ENCODE assay signal across 10 mouse cellular contexts in the genomic region with DNA sequence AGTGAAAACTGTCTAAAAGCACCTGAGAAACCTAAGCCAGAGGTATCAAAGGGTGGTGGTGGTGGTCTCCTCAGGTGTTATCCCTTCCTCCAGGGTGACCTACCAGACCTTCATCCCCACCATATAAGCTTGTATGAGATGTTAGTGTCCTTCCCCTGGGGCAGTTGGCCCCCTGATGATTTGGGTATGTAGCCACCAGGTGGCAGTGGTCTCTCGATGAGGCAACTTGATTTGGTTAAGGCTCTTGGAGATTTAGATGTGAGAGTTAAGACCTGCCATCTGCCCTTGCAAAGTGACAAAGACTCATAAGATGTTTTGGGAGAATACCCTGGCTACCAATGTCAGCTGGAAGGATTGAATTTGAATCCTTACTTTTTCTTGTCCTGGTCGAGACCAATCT.
DNase-seq lines count a peak whose midpoint lies in the region; ATAC-seq lines count a peak whose summit lies in the region.
"Had no signal": no experiment of that assay in that cellular context is flagged by ENCODE, and none has a peak within 500 bp of the region (broad histone marks: within the 10 kb centered on the region; RNA-seq: fewer than 3 reads in every experiment).

No protein-coding gene starts in this region.

- no peaks in the 10 kb centered on the region; the same call in 1 of the 2 replicates for H3K36me3 ChIP-seq in kidney, embryonic 14.5 days (ENCODE audit: control insufficient read depth, insufficient read depth, low read length)
- H3K36me3 ChIP-seq in forebrain, embryonic 13.5 days (ENCODE audit: poor library complexity, severe bottlenecking) = peaks cover 34% of the 10 kb centered on the region
- H3K36me3 ChIP-seq in heart, embryonic 11.5 days (ENCODE audit: control insufficient read depth, insufficient read depth, low read length) = no peaks in the 10 kb centered on the region; the same call in 1 of the 2 replicates
- H3K36me3 ChIP-seq: heart, embryonic 15.5 days had no signal

- ATAC-seq in kidney, embryonic 14.5 days (ENCODE audit: low FRiP score, low TSS enrichment) = no peak
- ATAC-seq in granulocyte monocyte progenitor cell, adult 5-6 weeks (replicated peaks; ENCODE audit: poor library complexity, severe bottlenecking) = peak; percentile 48; the same call in 1 of the 2 replicates
- ATAC-seq in forebrain, embryonic 13.5 days = no peak
- ATAC-seq in heart, embryonic 11.5 days (replicated peaks; ENCODE audit: insufficient number of reproducible peaks, low FRiP score, low TSS enrichment) = no peak

- peak; percentile 52 for DNase-seq in kidney, adult 18-20 months
- DNase-seq in urinary bladder, postnatal 14 days (ENCODE audit: low spot score) = peak; percentile 30
- DNase-seq in urinary bladder, postnatal 25 days (ENCODE audit: low spot score) = no peak
- DNase-seq in right cerebral cortex, postnatal 14 days = no peak

- no peak overlapping the region for H3K9ac ChIP-seq in kidney, embryonic 14.5 days (ENCODE audit: low read depth, low read length)
- H3K9ac ChIP-seq in forebrain, embryonic 13.5 days = no peak overlapping the region
- no peak overlapping the region for H3K9ac ChIP-seq in heart, embryonic 11.5 days (ENCODE audit: low read depth, low read length)
- H3K9ac ChIP-seq: heart, embryonic 15.5 days; limb, embryonic 15.5 days had no signal

- WGBS in kidney, embryonic 14.5 days = 78% methylated on average over 2 of the region's 2 CpGs
- 76% methylated on average over 2 of the region's 2 CpGs for whole genome bisulfite sequencing in forebrain, embryonic 13.5 days
- WGBS in heart, embryonic 11.5 days (ENCODE audit: insufficient replicate concordance) = 67% methylated on average over 2 of the region's 2 CpGs

- H3K27me3 ChIP-seq in kidney, embryonic 14.5 days (ENCODE audit: control insufficient read depth, insufficient read depth, low read length) = no peaks in the 10 kb centered on the region
- no peaks in the 10 kb centered on the region for H3K27me3 ChIP-seq in forebrain, embryonic 13.5 days
- H3K27me3 ChIP-seq in heart, embryonic 11.5 days (ENCODE audit: control insufficient read depth, insufficient read depth, low read length) = no peaks in the 10 kb centered on the region
- H3K27me3 ChIP-seq: heart, embryonic 15.5 days; limb, embryonic 15.5 days had no signal

- 0 out of 2 replicates have a peak, but pooled peaks cover 19% of the 10 kb centered on the region for H3K4me1 ChIP-seq in kidney, embryonic 14.5 days (ENCODE audit: control insufficient read depth, insufficient read depth, low read length)
- peaks cover 17% of the 10 kb centered on the region; the same call in 1 of the 2 replicates for H3K4me1 ChIP-seq in forebrain, embryonic 13.5 days
- H3K4me1 ChIP-seq in heart, embryonic 11.5 days (ENCODE audit: control insufficient read depth, insufficient read depth, low read length) = peaks cover 14% of the 10 kb centered on the region

- H3K4me3 ChIP-seq in kidney, embryonic 14.5 days (ENCODE audit: low read length) = no peak overlapping the region
- no peak overlapping the region for H3K4me3 ChIP-seq in forebrain, embryonic 13.5 days
- no peak overlapping the region for H3K4me3 ChIP-seq in heart, embryonic 11.5 days (ENCODE audit: low read depth, low read length)
- H3K4me3 ChIP-seq: heart, embryonic 15.5 days; limb, embryonic 15.5 days had no signal

- no peaks in the 10 kb centered on the region for H3K9me3 ChIP-seq in kidney, embryonic 14.5 days (ENCODE audit: control insufficient read depth, low read length)
- peaks cover 8% of the 10 kb centered on the region; the same call in 1 of the 2 replicates for H3K9me3 ChIP-seq in forebrain, embryonic 13.5 days (replicated peaks)
- no peaks in the 10 kb centered on the region for H3K9me3 ChIP-seq in heart, embryonic 11.5 days (replicated peaks; ENCODE audit: control insufficient read depth, low read length)
- H3K9me3 ChIP-seq: limb, embryonic 15.5 days had no signal

- no peak overlapping the region for H3K27ac ChIP-seq in kidney, embryonic 14.5 days (ENCODE audit: low read depth, low read length)
- H3K27ac ChIP-seq in forebrain, embryonic 13.5 days = no peak overlapping the region
- no peak overlapping the region for H3K27ac ChIP-seq in heart, embryonic 11.5 days (ENCODE audit: low read depth, low read length)
- H3K27ac ChIP-seq: heart, embryonic 15.5 days; limb, embryonic 15.5 days had no signal

- no peak overlapping the region for H3K4me2 ChIP-seq in kidney, embryonic 14.5 days (replicated peaks; ENCODE audit: low read depth, low read length)
- no peak overlapping the region for H3K4me2 ChIP-seq in forebrain, embryonic 13.5 days
- no peak overlapping the region for H3K4me2 ChIP-seq in heart, embryonic 11.5 days
- H3K4me2 ChIP-seq: heart, embryonic 15.5 days; limb, embryonic 15.5 days had no signal

Comparison
In these comparisons a context has a peak if more than half of its experiments do, and no peak if none do; other contexts are left out.
1. DNase-seq: peak in kidney, adult 18-20 months (single experiment) and urinary bladder, postnatal 14 days (single experiment); none in urinary bladder, postnatal 25 days (single experiment) and right cerebral cortex, postnatal 14 days (single experiment).